Mouse (Mus musculus) fibroblast of lung, adult 2 months (primary cell): ENCODE measurements around the gene Arg1.

Experiments used
- DNase-seq: peaks from one replicate; pipeline ENCODE4 v3.0.0-alpha.2; 2011; ENCODE audit warnings: low read depth

Gene Arg1

DNA sequence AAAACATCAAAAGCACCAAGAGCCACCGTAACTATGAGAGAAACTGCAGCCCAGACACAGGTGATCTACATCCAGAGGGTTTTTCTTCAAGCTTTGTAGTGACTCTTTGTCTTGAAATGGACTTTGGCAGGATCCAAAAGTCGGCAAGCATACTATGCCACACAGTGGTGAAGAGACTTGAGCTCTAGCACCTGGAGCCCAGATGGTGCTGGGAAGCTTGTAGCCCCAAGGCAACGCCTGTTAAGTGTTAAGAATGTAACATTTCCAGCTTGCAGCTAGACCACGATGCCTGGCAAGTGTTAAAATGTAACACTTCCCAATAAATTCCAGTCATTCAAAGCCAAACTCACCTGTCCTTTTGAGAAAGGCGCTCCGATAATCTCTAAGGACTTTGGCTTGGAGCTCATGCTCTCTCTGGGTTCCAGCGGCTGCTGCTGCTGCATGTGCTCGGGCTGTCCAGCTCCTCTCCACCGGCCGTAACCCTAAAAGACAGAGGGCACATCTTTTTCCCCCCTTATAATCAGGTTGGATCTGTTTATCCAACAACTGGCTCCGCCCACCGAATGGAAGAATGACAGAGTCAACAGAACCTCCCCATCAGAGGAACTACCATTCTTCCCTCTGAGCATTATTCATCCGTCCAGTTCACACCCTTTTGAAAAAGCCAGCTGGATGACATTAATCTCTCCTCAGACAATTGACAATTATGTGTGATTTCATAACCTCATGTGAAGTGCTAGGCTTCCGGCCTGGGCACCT is at the start of gene Arg1:
Gene Arg1, minus strand, starts transcription at position 523 of the 759 bp plus-strand sequence.
- DNase-seq, result no peak

DNA sequence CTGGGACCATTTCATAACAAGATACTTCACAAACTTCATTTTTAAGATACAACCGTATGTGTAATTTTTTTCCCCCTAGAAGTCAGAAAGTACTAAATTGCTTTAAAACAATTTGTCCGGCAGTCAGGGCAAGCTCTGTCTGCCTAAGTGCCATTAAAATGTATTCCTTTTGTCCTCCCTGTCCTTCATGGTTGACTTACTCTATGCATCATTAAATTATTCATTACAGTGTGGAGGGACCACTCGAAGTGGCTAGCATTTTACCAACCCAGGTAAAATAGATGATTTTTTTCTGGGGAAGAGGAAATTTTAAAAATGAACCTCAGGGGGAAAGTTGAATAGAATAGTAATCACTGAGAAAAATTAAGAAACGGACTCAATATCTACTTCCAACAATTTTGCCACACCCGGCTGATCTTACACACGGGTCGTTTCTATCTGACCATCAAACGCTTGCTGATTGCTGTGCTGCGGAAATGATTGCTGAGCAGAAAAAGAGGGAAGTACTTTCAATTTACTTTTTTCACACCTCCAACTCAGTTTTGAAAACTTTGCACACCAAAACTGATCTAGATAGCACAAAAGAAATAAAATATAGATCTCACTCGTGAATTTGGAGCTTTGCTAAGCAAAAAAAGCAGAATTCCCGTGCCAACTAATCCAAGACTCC is 46.7 kb upstream of the Arg1 start:
- DNase-seq, result no peak

DNA sequence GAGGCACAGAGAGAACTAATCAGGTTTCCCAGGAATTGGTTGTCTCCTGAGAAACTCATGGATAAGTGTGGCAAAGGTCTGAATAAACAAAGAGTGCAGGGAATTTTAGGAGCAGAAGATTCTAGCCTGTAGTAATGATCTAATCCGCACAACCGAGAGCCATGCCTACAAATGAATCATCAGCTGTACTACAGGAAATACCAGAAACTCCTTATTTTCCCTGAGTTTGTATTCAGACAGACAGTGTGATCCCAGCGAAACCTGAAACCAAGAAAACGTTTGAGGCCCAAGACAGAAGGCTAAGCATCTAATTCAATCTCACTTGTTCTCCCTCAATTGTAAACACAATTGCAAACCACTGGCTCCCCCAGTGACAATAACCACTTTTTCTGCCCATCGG is 46.1 kb upstream of the Arg1 start:
- no peak for DNase-seq

DNA sequence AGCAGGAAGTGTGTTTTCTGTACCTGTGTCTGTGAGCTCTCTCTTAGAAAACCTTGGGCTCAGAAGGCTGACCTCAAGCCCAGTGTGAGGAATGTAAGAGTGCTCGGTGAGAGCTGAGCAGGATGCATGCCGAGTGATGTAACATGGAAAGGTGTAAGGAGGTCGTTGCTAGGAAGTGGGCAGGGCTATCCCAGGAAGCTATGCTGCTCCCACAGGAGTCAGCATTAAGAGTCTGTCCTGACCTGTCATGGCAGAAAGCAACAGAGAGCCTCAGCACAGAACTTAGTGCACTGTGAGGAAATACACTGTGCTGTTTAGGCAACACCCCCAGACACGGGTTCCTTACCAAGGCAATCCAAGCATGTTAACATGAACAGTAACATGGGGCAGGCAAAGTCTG is 45.6 kb upstream of the Arg1 start:
- DNase-seq, result no peak

DNA sequence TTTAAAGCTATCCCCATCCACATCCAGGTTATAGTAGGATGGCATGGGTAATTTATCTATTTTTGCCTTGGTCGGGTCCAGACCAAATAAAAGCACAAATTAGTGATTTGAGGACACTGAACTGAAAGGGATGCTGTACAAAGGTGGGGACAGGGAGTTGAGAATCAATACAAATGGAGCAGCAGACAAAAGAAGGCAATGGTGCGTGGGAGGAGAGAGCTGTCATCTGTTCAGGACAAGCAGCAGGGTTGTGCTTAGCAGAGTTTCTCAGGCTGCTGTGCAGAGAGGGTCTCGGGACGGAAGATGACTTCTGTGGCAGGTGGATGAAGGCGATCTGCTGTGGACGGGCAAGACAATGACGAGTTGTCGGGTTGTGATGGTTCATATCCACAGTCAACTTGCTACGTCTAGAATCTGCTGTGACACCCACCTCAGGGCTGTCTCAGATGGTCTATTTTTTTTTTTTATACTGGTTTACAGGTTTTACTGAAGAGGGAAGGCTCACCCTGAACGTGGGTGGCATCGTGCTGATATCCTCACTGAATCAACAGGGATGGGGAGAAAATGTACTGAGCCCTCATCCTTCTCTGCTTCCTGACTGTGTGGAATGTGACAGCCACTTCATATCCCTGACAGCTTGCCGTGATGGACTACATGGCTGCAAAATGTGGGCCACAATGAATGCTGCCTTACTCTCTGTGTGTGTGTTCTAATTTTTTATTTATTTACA is 38.7 kb upstream of the Arg1 start:
- DNase-seq, result no peak

DNA sequence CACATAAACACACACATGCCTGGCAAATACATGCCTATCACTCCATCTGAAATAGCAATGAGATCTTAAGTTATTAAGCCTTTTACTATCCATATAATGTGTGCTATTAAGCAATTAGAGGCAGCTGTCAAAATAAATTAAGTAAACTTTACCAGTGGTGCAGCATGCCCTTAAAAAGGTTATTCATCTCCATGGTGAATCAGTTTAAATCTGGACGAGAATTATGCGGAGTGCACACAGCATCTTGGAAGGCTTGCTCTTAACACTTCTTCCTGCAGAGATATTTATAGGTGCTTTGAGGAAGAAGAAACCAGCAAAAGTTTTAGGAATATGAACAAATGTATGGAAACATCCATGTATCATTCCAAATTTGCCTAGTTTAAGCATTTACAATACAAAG is 34.6 kb upstream of the Arg1 start:
- no peak for DNase-seq

DNA sequence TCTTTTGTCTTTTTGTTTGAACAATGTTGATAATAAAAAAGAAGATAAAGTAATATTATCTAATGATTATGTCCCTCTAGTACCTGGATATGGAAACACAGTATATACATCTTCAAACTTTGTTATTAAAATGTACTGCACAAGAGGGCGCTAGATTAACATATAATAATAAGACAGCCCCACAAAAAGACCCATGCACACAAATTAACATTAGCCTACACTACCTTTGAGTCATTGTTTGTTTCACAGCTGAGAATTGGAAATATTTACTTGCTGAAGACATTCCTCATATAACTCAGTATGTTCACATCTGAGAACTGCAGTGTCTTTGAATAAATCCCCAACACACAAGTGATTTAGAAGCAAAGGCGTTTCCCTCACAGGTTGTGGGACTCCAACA is 33.8 kb upstream of the Arg1 start:
- peak; percentile 3 for DNase-seq

DNA sequence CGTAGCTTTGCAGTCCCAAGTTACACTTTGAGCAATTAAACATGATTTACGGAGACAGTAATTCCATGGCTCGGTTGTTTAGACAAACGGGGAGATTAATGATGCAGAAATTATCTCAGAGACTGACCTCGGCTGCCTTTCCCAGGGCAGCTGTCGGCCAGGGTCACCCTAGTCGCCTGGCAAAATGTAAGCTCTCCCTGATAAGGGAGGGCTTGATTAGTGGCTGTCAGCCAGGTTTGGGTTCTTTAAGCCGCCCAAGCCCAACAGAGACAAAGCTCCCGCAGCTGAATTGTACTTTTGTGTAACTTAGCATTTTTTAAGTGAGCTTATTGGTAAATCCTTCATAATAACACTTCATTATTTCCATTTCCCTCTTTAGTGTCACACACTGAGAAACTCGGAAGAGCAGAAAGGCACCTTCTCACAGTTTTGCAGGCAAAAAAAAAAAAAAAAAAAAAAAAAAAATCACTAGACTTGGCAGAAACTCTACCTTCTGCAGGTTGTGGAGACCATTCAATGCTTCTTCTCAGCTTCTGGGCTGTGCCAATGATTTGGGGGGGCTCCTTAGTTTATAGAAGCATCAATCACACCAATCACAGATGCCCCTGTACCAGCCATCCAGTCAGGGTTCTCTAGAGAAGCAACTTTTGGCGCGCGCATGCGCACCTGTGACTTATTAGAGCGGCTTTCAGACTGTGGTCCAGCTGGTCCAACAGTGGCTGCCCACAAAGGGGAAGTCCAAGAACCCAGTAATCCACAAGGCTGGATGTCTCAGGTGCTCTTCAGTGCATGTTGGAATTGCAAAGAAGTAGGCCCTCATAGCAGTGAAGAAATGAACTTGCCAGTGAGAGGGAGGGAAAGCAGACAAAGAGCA is 32.0 kb upstream of the Arg1 start:
- no peak for DNase-seq

DNA sequence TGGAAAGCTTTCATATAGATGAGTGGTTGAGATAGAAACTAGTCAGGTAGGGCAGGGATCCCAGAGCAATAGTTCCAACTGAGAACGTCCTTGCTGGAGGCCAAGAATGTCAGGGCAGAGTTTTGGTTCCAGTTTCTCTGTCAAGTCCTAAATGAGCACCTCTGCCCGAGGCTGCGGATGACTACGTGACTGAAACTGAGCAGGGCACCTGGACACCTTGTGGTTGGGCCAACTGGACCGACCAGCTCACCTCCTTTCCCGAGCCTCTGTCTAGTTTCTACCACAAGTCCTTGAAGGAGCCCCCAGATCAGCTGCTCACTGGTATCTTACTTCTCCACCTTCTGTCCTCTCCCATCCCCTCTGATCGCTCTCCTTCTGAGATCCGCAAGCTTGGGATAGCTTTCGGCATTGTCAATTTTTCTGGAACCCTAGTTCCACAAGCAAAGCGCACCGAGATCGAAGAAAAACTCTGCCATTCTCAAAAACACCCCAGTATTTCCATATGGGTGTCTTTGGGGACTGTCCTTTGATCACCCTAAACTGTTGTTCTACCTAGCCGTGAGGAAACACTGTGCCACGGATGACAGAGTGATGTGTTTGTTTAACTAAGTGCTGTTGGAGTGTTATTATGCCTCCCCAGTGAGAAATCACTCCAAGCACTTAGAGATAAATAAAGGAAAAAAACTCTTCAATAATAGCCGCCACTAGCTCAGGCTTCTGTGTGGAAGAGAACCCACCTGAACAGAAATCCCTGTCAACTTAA is 31.2 kb upstream of the Arg1 start:
- no peak for DNase-seq

DNA sequence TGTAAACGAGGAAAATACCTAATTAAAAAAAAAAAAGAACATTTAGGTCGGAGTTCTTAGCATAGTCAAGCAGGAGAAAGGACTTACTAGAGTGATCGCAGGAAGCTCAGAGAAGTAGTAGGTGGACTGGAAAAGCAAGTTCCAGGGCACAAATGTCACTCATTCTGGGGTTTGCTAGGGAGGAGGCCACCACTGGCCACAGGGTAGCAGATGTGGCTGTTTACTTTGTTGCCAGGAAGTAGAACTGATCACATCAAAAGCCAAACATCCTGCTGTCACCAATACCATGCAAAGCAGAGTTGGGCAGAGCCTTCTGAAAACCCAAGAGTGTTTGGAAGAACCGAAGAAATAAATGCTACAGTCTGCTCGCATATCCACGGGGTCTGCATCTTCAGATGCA is 26.6 kb upstream of the Arg1 start:
- DNase-seq, result no peak

DNA sequence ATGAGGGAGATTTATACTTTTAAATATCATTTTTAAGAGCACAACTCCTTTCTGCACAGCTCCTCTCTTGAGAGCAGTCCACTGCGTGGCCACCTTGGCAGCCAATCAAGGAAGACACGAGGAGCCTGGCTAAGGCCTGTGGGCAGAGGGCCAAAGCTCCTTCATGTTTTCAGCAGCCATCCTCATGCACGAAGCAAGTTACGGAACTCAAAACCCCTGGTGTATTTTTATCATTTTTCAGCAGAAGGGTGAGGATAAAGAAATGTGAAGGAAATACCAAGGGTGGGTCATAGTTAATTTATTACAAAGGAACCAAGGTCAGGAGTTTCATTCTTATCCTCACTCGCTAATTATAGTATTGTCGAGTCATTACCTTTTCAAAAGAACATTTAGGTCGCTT is 25.3 kb upstream of the Arg1 start:
- no peak for DNase-seq

DNA sequence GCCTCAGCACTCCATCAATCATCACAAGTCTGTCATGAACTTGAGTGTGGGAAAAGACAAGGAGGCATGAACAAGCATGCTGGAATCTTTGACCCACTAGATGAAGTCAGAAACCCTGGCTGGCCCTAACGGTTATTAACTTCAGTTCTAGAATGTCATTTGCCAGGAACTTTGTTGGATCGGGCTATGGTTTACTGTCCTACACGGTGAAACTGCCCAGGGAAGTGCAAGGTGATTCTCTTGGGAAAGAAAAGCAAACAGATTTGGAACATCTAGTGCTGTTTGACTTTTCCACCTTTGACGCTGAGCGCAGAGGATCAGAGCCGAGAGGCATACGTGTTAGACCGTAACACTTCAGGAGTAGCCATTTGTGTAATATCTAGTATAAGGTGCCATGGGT is 24.3 kb upstream of the Arg1 start:
- no peak for DNase-seq

DNA sequence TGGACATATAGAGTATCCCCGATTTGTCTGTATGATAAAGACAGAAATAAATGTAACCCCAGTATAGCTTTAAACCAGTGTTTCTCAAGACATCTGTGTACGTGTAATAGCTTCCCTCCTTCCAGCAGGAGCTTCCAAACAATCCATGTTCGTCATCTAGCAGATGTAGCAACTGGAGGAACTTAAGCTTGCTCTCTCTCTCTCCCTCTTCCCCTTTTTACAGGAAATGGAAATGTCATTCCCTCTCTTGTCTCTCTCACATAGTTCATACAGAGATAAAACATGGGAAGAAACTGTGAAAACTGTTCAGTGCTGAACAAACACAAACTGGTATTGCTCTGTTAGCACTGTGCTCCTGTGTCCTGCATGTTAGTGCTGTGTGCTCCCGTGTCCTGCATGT is 22.9 kb upstream of the Arg1 start:
- no peak for DNase-seq

DNA sequence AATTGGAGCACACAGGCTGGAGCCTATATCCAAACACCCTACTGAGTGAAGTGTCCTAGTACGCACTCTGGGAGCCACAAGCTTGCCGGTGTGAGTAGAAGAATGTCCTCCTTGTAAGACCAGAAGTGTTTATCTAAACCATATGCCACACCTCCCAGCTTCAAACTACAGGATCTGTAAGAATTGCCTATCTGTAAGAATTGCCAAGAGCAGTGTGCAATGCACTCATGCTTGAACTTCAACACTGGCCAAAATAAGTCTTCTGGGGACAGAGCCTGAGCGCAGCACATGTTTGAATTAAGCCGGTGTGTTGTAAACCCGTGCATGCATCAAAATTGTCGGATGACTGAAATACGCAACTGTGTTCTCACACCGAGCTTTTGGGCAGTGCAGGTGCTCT is 21.0 kb upstream of the Arg1 start:
- no peak for DNase-seq

DNA sequence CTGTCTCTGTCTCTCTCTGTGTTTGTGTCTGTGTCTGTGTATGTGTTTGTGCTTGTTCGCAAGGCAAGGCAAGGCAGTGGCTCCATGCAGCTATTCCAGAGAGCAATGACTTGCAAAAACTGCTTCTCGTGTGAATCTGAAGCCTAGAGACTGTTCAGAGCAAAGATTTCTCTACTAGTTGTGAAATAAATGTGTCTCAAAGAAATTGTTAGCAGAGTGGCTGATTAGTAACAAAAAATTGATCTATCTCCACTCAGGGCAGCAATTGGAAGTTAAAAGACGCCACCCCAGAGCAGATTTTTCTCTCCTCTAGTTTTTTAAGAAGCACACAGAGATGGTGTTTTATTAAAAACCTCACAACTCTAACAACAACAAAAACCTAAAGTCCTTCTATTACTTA is 20.6 kb upstream of the Arg1 start:
- no peak for DNase-seq

DNA sequence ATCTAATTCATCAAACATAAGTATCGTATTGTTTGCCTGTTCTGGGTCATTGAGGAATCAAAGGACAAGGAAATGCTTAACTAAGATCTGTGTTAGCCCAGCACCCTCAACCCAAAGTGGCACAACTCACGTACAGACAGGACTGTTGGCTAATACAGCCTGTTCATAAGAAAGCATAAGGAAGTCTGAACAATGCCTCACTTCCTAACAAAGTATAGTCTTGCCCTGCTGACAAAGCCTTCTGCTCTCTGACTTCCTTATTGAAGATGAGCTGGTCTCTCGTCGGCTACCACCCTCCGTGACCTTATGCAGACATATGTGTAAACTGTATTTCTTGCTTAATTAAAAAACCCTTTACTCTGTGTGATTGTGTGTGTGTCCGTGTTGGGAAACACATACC is 2.9 kb upstream of the Arg1 start:
- no peak for DNase-seq

DNA sequence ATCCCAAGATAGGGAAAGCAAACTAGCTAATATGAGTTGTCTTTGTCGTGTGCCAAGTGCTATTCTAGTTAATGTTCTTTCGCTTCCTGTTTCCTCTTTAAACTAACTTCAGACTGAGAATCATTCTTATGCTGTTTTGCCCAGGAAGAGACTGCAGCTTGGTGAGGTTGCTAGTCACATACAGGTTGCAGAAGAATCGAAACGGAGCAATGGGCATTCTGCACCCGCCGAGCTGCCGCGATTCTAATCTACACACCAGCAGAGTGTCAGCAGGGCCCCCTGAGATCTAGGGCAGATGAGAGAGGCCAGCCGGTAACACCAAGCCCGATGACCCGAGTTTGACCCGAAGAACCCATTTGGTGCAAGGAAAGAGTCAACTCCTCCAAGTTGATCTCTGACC is 788 bp upstream of the Arg1 start:
- DNase-seq, result no peak

DNA sequence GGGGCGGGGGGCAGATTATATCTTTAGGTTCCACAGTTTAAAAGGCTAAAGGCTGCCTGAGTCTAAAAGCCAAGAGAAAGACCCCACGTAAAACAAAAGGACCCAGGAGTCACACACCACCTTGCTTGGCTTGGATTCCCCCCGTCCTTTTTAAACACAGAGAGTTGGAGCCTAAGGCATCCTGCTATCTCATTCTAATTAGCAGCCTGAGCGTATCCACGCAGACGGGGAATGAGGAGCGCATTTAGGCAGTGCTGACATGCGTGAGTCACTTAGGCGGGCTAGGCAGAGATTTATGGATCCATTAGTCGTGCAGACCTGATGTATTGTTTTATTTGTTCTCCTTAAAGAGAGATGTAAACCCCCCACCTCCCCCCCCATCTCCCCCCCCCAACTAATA is 904 bp downstream of the Arg1 start:
- DNase-seq, result no peak

DNA sequence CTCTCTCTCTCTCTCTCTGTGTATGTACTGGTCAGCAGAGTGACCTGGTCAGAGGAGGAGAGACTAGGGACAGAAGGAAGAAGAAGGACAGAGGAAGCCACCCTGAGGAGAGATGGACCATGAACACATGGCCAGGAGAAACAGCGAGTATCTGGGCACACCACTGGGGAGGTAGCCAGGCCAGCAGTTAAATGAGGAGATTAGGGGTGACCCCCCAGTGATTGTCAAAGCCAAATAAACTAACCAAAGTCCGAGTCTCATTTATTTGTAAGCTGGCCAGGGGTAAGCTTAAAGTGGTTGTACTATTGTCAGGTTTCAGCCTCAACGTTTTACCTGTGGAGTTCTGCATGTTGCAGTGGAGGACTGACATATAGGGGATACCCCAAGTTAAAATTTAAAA is 3.0 kb downstream of the Arg1 start:
- DNase-seq, result no peak

DNA sequence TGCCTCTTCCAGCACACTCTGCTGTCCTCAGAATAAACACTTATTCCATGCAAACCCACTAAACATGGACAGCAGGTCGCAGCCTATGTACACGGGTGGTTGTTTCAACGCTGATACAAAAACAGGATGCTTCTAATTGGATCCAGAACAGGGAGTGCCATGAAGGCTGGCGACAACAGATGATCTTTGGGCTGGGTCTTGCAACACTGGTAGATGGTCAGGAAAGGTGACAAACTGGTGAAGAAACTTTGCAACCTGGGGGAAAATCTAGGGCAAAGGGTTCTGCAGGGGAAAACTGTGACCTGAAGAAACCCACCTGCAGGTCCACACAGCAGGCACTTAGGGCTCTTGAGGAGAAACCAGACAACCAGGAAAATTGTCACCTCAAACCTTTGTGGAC is 4.3 kb downstream of the Arg1 start:
- no peak for DNase-seq

DNA sequence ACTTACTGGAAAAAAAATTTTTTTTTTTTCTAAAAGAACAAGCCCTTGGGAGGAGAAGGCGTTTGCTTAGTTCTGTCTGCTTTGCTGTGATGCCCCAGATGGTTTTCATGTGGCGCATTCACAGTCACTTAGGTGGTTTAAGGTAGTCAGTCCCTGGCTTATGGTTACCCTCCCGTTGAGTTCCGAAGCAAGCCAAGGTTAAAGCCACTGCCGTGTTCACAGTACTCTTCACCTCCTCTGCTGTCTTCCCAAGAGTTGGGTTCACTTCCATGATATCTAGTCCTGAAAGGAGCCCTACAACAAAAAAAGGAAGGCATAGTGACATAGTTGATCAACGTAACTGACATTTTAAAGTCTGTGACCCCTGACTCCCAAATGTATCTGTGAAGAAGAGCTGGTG is 11.8 kb downstream of the Arg1 start:
- no peak for DNase-seq

DNA sequence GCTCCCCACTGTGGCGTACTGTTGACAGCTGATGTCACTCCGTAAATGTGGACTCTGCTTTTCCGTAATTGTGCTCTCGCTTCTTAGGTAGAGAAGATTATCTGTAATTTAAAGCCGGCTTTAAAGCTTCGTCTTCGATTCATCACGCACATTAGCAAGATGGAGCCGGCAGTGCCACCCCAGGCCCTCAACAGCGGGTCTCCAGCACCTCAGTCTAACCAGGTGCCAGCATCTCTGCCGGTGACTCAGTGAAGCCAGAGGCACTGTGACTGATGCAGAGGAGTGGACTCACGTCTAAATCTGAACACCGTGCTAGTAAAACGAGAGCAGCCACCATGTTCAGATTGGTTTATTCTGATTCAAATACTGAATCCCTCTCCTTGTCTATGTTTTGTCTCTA is 14.7 kb downstream of the Arg1 start:
- DNase-seq, result no peak
